Mouse (Mus musculus) spleen, postnatal 4 days (tissue): Measurements from ENCODE around the gene Banp.

ENCODE experiments used
- DNase-seq, 2 experiments: peaks; one replicate each; pipeline ENCODE4 v3.0.0; 2022; ENCODE audit warnings: low spot score in 2 of 2

The Banp gene

GRCm38 (mm10) chr8:121950749-121951655, 1.5 kb downstream of the Banp start:
- DNase-seq = peak; percentile 72 to 86

- DNase-seq = no peak
Observed at GRCm38 (mm10) chr8:121951656-121952009, 2.1 kb downstream of the Banp start.

GRCm38 (mm10) chr8:121952122-121952521, 2.6 kb downstream of the Banp start:
- DNase-seq = no peak

- no peak for DNase-seq
Observed at GRCm38 (mm10) chr8:121952800-121953199, 3.2 kb downstream of the Banp start.

DNA sequence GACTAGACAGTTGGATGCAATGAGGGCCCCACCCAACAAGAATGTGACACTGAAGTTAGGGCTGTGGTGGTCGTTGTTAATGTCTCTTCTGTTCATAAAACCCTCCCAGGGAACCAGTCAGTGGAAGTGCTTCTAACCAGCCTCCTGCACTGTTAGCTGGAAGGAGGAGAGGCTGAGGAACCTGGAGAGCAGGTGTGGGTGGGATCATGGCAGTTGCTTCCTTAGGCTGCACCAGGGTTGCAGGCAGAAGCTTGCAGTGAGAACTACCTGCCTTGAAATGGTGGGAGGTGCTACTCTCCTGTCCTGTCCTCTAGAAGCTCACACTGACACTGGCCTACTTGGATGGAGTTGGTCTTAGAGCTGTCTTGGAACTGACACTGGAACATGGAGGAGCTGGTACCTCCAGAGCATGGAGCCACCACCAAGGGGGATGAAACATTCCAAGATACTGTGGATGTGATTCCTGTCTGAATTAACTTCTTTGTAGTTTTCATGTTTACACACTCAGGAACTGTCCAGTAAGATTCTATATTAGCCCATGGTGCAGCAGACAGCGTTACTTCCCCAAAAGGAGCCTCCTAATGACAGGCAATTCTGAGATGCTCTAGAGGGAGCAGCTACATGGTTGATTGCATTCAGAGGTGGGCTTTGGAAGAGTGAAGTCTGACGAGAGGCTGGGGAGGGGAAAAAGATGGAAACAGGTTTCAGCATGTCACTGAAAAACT, 4.4 kb downstream of the Banp start:
- DNase-seq = no peak

DNA sequence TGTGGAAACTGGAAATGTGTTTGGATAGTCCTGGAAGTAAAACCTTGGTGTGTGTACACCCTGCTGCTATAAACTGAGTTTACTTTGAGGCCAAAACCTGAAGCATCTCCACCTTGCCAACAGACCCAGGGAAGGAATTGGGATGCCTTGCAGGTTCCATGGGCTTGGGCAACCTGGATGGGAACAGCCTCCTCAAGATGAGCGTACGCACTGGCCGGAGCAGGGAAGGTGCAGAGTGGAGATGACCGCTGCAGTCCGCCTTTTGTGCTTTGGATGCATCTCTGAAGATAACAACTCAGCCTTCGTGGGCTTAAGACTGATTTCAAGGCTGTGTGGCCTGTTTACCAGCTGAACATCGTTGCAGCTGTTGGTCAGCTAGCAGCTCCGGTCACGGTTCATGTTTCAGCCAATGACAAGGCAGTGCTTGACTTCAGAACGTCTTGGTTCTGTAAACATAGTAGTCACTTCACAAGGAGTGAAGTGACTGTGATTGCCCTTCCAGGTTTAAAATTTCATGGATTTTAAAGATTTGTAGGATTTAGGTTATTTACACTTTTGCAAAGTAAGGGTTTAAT, 5.5 kb downstream of the Banp start:
- DNase-seq = no peak

GRCm38 (mm10) chr8:121955825-121956500, 6.4 kb downstream of the Banp start:
- DNase-seq = no peak

DNA sequence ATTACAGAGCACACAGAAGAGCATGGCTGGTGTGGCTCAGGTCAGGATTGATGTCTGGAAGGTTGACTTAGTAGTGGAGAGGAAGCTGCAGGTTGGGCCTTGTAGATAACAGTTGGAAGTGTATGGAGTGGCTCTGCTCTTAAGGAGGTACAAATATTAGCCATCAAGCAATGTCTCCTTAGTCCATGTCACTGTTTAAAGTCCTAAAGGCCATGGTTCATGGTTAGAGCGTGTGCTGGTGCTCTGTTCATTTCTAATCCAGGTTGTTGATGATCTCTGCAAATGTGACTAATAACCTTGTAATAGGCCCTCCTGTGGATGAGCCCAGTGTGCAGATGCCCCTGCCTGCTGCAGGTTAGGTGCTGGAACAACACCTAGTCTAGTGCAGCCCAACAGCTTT, 8.8 kb downstream of the Banp start:
- no peak for DNase-seq

DNA sequence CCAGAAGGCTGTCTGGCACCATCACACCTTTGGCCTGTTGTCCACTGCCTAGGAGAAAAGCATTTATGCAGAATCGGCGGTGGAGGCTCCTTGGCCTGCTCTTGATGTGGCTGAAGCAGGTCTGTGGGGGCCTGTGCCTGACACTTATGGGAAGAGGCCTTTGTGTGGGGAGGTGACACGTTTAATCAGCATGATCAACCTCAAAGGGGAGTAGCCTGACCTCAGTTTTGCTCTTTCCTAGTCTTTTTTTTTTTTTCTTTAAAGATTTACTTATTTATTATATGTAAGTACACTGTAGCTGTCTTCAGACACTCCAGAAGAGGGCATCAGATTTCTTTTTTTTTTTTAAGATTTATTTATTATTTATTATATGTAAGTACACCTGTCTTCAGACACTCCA, 13.3 kb downstream of the Banp start:
- DNase-seq = no peak

DNA sequence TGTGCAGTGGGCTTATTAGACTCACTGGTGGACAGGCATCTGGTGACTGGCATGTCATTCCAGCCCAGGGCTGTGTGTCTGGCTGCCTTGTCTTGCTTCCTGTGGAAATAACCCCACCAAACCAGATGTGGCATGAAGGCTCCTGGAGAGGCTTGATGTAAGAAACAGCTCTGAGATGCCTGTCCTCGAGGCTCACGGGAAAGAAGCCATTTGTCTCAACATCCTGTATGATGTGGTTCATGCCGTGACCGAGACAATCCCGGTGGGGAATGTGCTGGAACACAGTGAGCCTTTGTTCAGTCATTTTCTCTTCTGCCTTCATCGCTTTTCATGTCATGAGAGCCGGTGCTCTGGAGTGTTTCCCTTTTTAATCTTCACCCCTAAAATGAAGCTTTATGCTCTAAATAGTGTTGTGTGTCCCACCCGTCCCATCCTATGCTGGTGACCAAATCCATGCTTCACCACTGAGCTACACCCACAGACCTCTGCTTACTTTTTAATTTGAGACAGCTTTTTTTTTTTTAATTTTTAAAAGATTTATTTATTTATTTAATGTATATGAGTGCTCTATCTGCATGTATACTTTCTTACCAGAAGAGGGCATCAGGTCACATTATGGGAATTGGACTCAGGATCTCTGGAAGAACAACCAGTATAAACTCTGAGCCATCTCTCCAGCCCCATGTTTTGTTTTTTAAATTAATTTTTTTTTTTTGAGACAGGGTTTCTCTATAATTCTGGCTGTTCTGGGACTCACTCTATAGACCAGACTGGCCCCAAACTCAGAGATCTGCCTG, 15.4 kb downstream of the Banp start:
- no peak for DNase-seq

DNA sequence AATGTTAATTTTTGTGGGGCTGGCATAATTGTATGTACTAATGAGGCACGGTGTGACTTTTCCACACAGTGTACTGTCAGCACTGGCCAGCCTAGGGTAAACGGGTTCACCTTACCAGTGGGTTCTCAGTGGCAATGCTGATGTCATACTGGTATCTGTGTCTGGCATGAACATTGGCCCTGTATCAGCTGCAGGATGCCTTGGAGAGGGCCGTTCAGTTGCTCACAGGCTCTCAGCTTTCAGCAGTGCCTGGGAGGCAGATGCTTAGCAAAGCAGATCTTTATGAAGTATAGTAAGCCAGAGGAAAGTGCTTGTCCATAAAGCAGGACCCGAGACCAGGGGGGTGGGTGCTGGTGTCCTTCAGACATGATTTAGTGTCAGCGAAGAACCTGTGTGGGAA, 16.6 kb downstream of the Banp start:
- DNase-seq = no peak

DNA sequence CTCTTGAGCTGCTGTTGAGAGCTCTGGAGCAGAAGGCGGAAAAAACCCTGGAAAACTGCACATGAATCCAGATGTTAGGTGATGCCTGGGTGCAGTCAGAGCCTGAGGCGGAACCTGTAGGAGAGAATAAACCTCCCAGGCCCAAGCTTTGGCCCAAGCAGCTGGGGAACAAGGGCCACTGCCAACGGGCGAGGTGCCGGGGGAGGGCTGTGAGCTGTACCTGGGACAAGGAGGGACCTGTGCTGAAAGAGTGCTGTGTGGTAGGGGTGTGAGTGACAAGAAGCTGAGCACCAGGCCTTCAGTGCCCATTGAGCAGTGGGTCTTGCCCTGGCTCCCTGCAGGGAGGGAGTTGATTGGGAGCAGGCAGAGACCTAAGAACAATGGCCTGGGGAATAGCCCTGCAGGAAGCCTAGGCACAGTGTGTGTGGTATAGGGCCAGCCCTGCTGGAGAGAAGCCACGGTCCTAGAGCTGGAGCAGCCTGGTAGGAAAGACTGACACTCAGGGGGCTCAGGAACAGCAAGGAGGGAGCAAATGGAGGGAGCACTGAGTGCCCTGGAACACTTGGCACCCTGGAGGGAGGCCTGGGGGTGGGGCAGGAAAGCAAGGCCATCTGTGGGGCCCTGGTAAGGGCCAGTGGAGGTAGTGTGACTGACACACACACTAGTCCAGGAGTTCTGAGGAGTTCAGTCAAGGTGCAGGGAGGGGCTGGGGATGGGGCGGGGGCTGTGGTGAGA, 17.3 kb downstream of the Banp start:
- no peak for DNase-seq

DNA sequence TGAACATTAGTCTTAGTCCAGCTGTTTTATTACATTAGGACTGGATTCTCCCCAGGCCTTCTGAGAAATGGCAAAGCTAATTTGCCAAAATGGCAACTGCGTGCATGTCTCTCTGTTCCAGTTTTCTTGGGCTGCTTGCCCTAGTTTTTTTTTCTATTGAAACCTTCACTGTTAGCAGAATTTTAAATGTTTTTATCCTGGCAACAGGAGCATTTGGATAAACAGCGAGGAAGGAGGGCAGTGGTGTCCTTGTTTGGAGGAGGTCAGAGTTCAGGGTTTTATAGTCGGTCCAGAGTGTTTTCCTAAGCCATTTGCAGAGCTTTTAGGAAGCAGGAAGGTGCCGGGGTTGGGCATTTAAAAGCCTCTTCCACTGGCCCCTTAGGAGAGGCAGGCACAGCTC, 18.4 kb downstream of the Banp start:
- DNase-seq = no peak

DNA sequence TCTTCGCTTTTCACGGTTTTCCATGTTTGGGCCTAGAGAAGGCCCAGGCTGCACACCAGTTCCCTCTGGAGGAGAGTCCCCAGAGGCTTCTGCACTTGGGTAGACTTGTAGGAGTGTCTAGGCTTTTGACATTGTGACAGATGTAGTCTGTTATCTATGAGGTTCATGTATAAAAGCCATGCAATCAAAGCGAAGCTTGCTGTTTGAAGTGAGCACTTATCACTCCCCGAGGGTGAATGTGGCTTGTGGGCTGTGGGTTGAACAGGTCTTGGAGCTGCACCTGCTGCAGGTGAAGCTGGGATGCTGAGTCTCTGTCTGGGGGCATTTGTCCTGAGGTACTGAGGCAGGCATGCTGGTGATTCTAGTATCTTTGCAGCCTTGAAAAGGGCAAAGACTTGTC, 19.0 kb downstream of the Banp start:
- DNase-seq = no peak

DNA sequence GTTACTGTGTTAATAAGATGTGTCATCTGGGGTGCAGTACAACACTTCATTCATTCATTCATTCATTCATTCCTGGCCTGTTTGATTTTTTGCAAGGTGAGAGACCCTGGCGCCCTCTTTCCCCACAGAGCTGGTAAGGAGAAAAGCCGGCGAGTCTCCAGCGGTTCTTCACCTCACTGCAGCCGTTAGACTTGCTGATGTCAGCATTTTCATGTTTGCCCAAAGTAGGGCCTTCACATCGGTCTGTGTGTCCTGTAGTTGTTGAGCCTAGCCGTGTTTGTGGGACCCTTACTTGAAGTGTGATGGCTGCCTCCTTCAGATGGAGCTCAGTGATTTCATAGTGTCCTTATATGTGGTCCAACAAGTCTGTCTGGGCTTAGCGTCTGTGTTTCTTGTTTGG, 20.7 kb downstream of the Banp start:
- no peak for DNase-seq

DNA sequence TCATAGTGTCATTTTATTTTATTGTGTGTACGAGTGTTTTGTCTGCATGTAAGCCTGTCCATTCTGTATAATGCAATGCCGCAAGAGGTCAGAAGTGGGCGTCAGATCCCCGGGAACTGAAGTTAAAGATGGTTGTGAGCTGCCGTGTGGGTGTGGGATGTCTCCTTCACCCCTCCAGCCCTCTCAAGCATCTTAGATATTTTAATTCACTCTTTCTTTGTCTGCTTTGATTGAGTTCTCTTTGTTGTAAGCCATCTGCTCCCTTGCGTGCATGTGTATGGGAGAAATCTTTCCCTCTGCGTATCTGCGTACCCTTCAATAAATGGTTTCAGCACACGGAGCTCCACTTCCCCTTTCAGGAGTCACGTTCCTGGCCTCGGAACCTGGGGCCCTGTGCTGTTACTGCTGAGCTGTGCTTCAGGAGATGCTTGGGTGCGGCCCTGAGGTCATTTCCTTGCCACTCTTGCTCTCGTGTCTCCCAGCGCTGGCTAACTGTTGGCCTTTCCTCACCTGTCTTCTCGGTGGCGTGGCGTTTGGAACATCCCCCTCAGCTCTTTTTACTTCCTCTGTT, 22.0 kb downstream of the Banp start:
- no peak for DNase-seq

- DNase-seq = no peak
Observed at GRCm38 (mm10) chr8:121973906-121974305, 24.4 kb downstream of the Banp start.

- DNase-seq = no peak
Observed at GRCm38 (mm10) chr8:121977819-121978590, 28.5 kb downstream of the Banp start.

GRCm38 (mm10) chr8:121978670-121979069, 29.1 kb downstream of the Banp start:
- no peak for DNase-seq
